Mouse (Mus musculus) neural tube, embryonic 10.5 days (tissue): ENCODE results near the gene Tnks1bp1.
A peak's percentile ranks its signal among the peaks of the same experiment; 100 is the strongest.

Source experiments
- DNase-seq: peaks from one replicate; pipeline ENCODE4 v3.0.0-alpha.2; 2017; ENCODE audit warnings: low spot score; ENCODE audit errors: extremely low spot score

Tnks1bp1 gene

DNA sequence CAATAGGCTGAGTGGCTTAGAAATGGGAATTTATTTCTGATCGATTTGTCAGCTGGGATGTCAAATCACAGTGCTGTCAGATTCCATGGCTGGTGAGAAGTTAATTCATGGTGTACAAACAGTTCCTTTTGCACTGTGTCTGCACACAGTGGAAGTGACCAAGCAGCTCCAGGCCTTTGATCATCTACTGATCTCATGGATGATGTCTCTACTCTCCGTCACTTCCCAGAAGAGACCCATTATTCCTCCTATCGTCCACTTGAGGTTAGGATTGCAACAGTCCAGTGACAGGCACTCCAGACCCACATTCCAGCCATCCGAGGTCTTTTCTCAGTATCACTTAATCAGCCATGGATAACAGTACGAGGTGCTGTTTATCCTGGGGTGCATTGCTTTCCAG, 25.9 kb downstream of the Tnks1bp1 start:
- DNase-seq: no peak

DNA sequence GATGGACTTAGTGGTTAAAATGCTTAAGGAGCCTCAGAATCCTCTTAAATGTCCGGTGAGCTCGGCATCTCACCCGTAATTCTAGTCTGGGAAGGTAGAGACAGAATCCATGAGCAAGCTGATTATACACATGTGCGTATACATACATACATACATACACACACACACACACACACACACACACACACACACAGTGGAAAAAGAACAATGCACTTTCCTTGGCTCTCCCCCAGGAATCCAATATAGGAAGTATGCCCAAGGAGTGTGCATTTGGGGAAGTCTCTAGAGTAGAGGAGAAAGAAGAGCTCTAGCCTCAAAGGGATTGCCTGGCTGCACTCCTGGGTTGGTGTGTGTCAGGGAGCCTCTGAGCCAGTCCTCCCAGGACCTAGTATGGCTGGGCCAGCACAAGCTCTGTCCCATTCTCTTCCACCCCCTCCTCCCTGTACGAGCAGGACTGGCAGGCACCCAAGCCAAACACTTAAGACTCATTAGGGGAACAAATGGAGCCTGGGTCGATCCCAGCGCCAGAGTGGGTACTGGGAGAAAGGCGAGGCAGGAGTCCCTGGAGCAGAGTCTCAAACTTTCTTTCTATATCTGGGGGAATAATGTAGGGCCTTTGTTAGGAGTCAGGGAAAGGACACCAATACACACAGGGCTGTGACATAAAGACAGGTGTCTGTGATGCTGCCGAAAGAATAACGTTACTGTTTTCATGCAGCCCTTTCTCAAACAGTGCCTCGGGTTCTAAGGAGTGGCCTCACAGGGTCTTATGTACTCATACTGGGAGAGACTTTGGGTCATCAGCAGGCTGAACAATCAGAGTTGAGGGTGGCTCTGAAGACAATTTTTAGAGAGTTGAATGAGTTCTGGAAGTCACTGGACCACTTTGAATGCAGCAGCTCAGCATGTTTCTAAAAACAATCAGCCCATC, 41.2 kb downstream of the Tnks1bp1 start:
- no peak for DNase-seq

DNA sequence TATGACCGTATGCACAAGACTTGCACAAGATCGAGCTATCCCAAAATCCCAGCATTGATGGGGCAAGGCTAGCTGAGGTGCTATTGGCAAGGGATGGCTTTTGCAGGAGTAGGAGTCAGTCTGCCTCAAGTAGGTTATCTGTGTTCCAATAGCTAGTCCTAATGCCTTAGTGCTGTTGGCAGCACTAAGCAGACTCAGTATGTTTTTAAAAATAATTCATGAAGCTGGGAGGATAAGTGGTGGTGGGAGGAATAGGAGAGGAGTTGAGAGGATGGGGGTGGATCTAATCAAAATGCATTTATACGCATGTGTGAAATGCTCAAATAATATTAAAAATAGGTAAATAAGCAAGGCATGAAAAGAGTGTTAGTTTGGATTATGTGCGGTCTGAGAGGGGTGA, 43.5 kb downstream of the Tnks1bp1 start:
- DNase-seq: no peak

DNA sequence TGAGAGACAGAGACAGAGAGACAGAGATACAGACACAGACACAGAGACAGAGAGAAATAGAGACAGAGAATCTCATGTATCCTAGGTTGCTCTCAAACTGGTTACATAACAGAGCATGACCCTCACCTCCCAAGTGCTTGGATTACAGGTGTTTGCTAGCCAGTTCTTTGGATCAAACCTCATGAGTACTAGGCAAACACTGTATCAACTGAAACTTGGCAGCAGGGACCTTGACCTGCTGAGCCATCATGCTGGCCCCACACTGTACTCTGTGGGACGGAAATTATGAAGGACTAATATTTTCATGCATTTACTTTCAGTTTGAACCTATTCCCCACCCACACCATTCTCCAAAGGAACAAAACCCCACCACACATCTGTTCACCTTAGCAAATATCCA, 45.6 kb downstream of the Tnks1bp1 start:
- no peak for DNase-seq

GRCm38 (mm10) chr2:85095906-85096305, 48.1 kb downstream of the Tnks1bp1 start:
- peak; percentile 17 for DNase-seq

DNA sequence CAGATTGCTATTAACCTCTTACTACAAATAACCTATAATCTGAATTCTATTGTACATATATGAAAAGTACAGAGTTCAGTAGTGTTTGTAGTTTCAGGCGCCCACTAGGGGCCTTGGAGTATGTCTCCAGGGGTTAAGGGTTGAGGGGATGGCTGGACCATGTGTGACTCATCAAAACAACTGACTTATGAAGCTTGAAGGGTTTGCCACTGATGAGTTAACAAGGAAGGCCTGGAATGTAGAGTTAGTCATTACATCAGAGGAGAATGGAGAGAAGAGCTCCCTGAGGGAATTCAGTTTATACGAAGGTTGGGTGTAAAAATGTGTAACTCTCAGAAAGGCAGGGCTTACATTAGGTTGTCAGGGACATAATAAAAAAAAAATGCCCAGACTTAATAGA, 50.2 kb downstream of the Tnks1bp1 start:
- no peak for DNase-seq

GRCm38 (mm10) chr2:85098824-85099511, 51.1 kb downstream of the Tnks1bp1 start:
- DNase-seq: no peak

GRCm38 (mm10) chr2:85103201-85103600, 55.4 kb downstream of the Tnks1bp1 start:
- DNase-seq: no peak

GRCm38 (mm10) chr2:85105426-85106013, 57.7 kb downstream of the Tnks1bp1 start:
- no peak for DNase-seq

- DNase-seq: no peak
Measured at GRCm38 (mm10) chr2:85106068-85106790, 58.4 kb downstream of the Tnks1bp1 start.

DNA sequence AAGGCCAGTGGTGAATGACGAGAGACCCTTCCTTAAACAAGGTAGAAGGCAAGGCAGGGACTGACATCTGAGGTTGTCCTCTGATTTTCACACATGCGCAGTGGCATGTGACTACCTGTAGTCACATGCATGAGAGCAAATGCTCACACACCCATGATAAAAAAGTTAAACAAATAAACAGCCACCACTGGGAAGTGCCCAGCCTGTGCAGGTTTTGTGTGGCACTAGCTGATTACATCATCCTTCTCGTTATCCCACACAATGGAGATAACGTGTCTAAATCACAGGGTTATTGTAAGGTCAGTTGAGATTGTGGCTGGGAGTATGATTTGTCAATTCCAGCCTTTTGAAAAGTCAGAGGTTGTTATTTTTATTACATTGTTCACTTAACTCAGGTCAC, 59.1 kb downstream of the Tnks1bp1 start:
- DNase-seq: no peak

GRCm38 (mm10) chr2:85110288-85110875, 62.6 kb downstream of the Tnks1bp1 start:
- no peak for DNase-seq
